Mouse (Mus musculus): ENCODE results near the gene Pla2g6.

- TF ChIP-seq CTCF (IDR thresholded peaks at IDR 0.05; ENCODE audit: low read depth) (no peak), EP300 (IDR thresholded peaks at IDR 0.05; ENCODE audit: low read depth) (no peak)
Observed at GRCm38 (mm10) chr15:79250236-79250635, 78.0 kb downstream of the Pla2g6 start.

Data from heart, postnatal 0 days (tissue).